ENCODE assay signal across 13 mouse cellular contexts in the genomic region with DNA sequence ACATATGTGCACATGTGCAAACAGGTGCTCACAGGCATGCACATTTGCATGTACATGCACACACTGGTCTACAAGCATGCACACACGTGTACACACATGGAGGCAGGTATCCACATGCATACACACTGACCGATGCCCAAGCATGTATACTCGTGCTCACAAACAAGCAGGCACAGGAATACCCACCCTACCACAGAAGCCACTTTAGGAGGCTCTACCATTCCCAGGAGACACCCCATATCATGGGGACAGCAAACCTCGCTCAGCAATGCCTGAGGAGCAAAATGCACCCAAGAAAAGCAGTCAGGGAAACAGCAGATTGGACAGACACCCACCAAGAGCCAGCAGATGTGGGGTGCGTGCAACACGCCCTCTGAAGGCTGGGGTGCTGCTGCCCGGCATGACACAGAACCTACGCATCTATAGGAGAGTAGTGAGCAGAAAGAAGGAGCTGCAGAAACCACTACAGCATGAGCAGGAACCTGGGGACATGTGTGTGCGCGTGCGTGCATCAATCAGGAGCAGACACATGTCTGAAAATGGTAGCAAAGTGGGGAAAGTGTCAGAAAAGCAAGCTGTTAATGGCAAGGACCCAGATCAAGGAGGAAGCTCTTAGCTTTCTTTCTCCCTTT. TPM values are rescaled to one million over a fixed set of nuclear protein-coding genes. Genes with fewer than 3 reads are reported as not detected.
DNase-seq lines count a peak whose midpoint lies in the region; ATAC-seq and TF ChIP-seq lines count a peak whose summit lies in the region.
"Had no signal": no experiment of that assay in that cellular context is flagged by ENCODE, and none has a peak within 500 bp of the region (broad histone marks: within the 10 kb centered on the region; RNA-seq: fewer than 3 reads in every experiment).

No protein-coding gene starts in this region.

- peak; percentile 69 to 70 for DNase-seq in frontal cortex, adult 2 months (ENCODE audit: extremely low spot score in 1 of 2, low spot score in 1 of 2)
- DNase-seq in frontal cortex, postnatal 14 days (ENCODE audit: low spot score in 2 of 2), result no peak
- DNase-seq in hindbrain, postnatal 0 days (ENCODE audit: low spot score), result no peak
- DNase-seq in thymus, adult 2 months, result no peak
- DNase-seq: kidney, postnatal 4 days; lung, postnatal 4 days had no signal

- H3K9ac ChIP-seq in hindbrain, postnatal 0 days (replicated peaks; ENCODE audit: low read length), result no peak overlapping the region
- no peak overlapping the region for H3K9ac ChIP-seq in hindbrain, embryonic 16.5 days (ENCODE audit: low read depth, low read length)
- no peak overlapping the region for H3K9ac ChIP-seq in neural tube, embryonic 13.5 days
- no peak overlapping the region for H3K9ac ChIP-seq in neural tube, embryonic 15.5 days (replicated peaks)
- H3K9ac ChIP-seq: liver, embryonic 12.5 days had no signal

- H3K9me3 ChIP-seq in hindbrain, postnatal 0 days (ENCODE audit: low read length), result no peaks in the 10 kb centered on the region
- no peaks in the 10 kb centered on the region for H3K9me3 ChIP-seq in hindbrain, embryonic 16.5 days (ENCODE audit: control insufficient read depth, low read length)
- H3K9me3 ChIP-seq in neural tube, embryonic 13.5 days, result no peaks in the 10 kb centered on the region
- no peaks in the 10 kb centered on the region for H3K9me3 ChIP-seq in neural tube, embryonic 15.5 days (replicated peaks)
- H3K9me3 ChIP-seq: G1E; liver, embryonic 12.5 days had no signal

- ATAC-seq in hindbrain, postnatal 0 days, result peak; percentile 13; the same call in 1 of the 2 replicates
- ATAC-seq in hindbrain, embryonic 16.5 days, result no peak
- no peak for ATAC-seq in neural tube, embryonic 13.5 days (ENCODE audit: low read depth)
- ATAC-seq in neural tube, embryonic 15.5 days (ENCODE audit: low FRiP score), result no peak
- ATAC-seq: liver, embryonic 12.5 days had no signal

- H3K36me3 ChIP-seq in hindbrain, postnatal 0 days (ENCODE audit: insufficient read depth, low read length), result no peaks in the 10 kb centered on the region
- H3K36me3 ChIP-seq in hindbrain, embryonic 16.5 days (ENCODE audit: control insufficient read depth, insufficient read depth, low read length), result no peaks in the 10 kb centered on the region
- no peaks in the 10 kb centered on the region for H3K36me3 ChIP-seq in neural tube, embryonic 13.5 days
- no peaks in the 10 kb centered on the region for H3K36me3 ChIP-seq in neural tube, embryonic 15.5 days
- peaks cover 8% of the 10 kb centered on the region for H3K36me3 ChIP-seq in thymus, adult 2 months (ENCODE audit: control insufficient read depth, insufficient read depth, low read length)

- peaks cover 17% of the 10 kb centered on the region for H3K4me1 ChIP-seq in hindbrain, postnatal 0 days (ENCODE audit: insufficient read depth, low read length)
- H3K4me1 ChIP-seq in hindbrain, embryonic 16.5 days (ENCODE audit: control insufficient read depth, insufficient read depth, low read depth, low read length), result peaks cover 22% of the 10 kb centered on the region
- H3K4me1 ChIP-seq in neural tube, embryonic 13.5 days (replicated peaks), result peaks cover 30% of the 10 kb centered on the region
- H3K4me1 ChIP-seq in neural tube, embryonic 15.5 days, result peaks cover 30% of the 10 kb centered on the region
- peaks cover 51% of the 10 kb centered on the region for H3K4me1 ChIP-seq in olfactory bulb, adult 2 months (ENCODE audit: control insufficient read depth, insufficient read depth, low read length)
- peaks cover 66% of the 10 kb centered on the region for H3K4me1 ChIP-seq in thymus, adult 2 months (replicated peaks; ENCODE audit: control insufficient read depth, insufficient read depth, low read length)

- no peak for TF ChIP-seq POLR2A in olfactory bulb, adult 2 months (IDR thresholded peaks at IDR 0.05; ENCODE audit: insufficient read depth, low read depth, low read length)
- no peak for TF ChIP-seq POLR2A in thymus, adult 2 months (IDR thresholded peaks at IDR 0.05; ENCODE audit: control insufficient read depth, extremely low read depth, insufficient read depth, low read length, poor library complexity)

- H3K27me3 ChIP-seq in hindbrain, postnatal 0 days (ENCODE audit: insufficient read depth, low read length), result no peaks in the 10 kb centered on the region
- H3K27me3 ChIP-seq in hindbrain, embryonic 16.5 days (replicated peaks; ENCODE audit: control insufficient read depth, insufficient read depth, low read length), result no peaks in the 10 kb centered on the region
- no peaks in the 10 kb centered on the region for H3K27me3 ChIP-seq in neural tube, embryonic 13.5 days
- H3K27me3 ChIP-seq in neural tube, embryonic 15.5 days (replicated peaks), result no peaks in the 10 kb centered on the region
- no peaks in the 10 kb centered on the region for H3K27me3 ChIP-seq in thymus, adult 2 months (ENCODE audit: control insufficient read depth, insufficient read depth, low read length)
- H3K27me3 ChIP-seq: liver, embryonic 12.5 days had no signal

- TF ChIP-seq CTCF in hindbrain, postnatal 0 days (IDR thresholded peaks at IDR 0.05; ENCODE audit: low read depth), result no peak
- TF ChIP-seq CTCF in olfactory bulb, adult 2 months (IDR thresholded peaks at IDR 0.05; ENCODE audit: insufficient read depth, low read depth, low read length), result no peak
- no peak for TF ChIP-seq CTCF in thymus, adult 2 months (IDR thresholded peaks at IDR 0.05; ENCODE audit: borderline replicate concordance, control insufficient read depth, extremely low read depth, insufficient read depth, low read length, poor library complexity)

- no peak overlapping the region for H3K4me3 ChIP-seq in hindbrain, postnatal 0 days (ENCODE audit: low read length)
- no peak overlapping the region for H3K4me3 ChIP-seq in hindbrain, embryonic 16.5 days (ENCODE audit: low read length)
- no peak overlapping the region for H3K4me3 ChIP-seq in neural tube, embryonic 13.5 days
- no peak overlapping the region for H3K4me3 ChIP-seq in neural tube, embryonic 15.5 days (replicated peaks)
- H3K4me3 ChIP-seq in olfactory bulb, adult 2 months (ENCODE audit: insufficient read depth, low read depth, low read length), result no peak overlapping the region
- H3K4me3 ChIP-seq in thymus, adult 2 months (ENCODE audit: control insufficient read depth, insufficient read depth, low read length), result no peak overlapping the region
- H3K4me3 ChIP-seq: erythroblast, embryonic 14.5 days; liver, embryonic 12.5 days had no signal

- no peak overlapping the region for H3K4me2 ChIP-seq in hindbrain, postnatal 0 days (ENCODE audit: low read depth, low read length)
- no peak overlapping the region for H3K4me2 ChIP-seq in hindbrain, embryonic 16.5 days (ENCODE audit: low read length)
- H3K4me2 ChIP-seq in neural tube, embryonic 13.5 days, result no peak overlapping the region
- H3K4me2 ChIP-seq in neural tube, embryonic 15.5 days, result no peak overlapping the region
- H3K4me2 ChIP-seq: liver, embryonic 12.5 days had no signal

- 84% methylated on average over 11 of the region's 11 CpGs for WGBS in hindbrain, postnatal 0 days
- 90% methylated on average over 11 of the region's 11 CpGs for WGBS in hindbrain, embryonic 16.5 days
- whole genome bisulfite sequencing in neural tube, embryonic 13.5 days, result 90% methylated on average over 11 of the region's 11 CpGs
- WGBS in neural tube, embryonic 15.5 days, result 89% methylated on average over 11 of the region's 11 CpGs
- 76% methylated on average over 11 of the region's 11 CpGs for WGBS in olfactory bulb, adult 2 months
- WGBS in thymus, adult 2 months, result 92% methylated on average over 11 of the region's 11 CpGs

- no peak overlapping the region for H3K27ac ChIP-seq in hindbrain, postnatal 0 days
- no peak overlapping the region for H3K27ac ChIP-seq in hindbrain, embryonic 16.5 days (ENCODE audit: low read depth, low read length)
- peak overlapping the region; percentile 57; the same call in 1 of the 2 replicates for H3K27ac ChIP-seq in neural tube, embryonic 13.5 days (replicated peaks)
- no peak overlapping the region for H3K27ac ChIP-seq in neural tube, embryonic 15.5 days (replicated peaks)
- peak overlapping the region; percentile 88 for H3K27ac ChIP-seq in olfactory bulb, adult 2 months (ENCODE audit: insufficient read depth, low read depth, low read length)
- H3K27ac ChIP-seq in thymus, adult 2 months (ENCODE audit: control insufficient read depth, insufficient read depth, low read length), result no peak overlapping the region

RNA-seq across cellular contexts. Expression of a gene that starts 15.1 kb away (rescaled TPM):
- 80.9 and 95.5 TPM in 2 replicates for polyA plus RNA-seq in frontal cortex, adult 2 months (2012; rRNA removed)
- total RNA-seq in hindbrain, postnatal 0 days (2014; rRNA removed), result 19.7 and 33.1 TPM in 2 replicates
- polyA plus RNA-seq in hindbrain, postnatal 0 days (2015; fragmentation: Nextera tagmentation; extraction: Ambion mirVana), result 13.7 and 15.0 TPM in 2 replicates
- polyA plus RNA-seq in hindbrain, embryonic 16.5 days (2015; fragmentation: Nextera tagmentation; extraction: Ambion mirVana), result 14.3 and 17.9 TPM in 2 replicates
- 14.3 TPM in 2 replicates for polyA plus RNA-seq in neural tube, embryonic 13.5 days (2015; fragmentation: Nextera tagmentation; extraction: Ambion mirVana)
- 15.2 and 17.9 TPM in 2 replicates for polyA plus RNA-seq in neural tube, embryonic 15.5 days (2015; fragmentation: Nextera tagmentation; extraction: Ambion mirVana)
- polyA plus RNA-seq in olfactory bulb, adult 2 months (2012; ENCODE audit: insufficient read depth, insufficient read length, low replicate concordance, missing spikeins), result 104 TPM in 1 of 2 replicates, not detected in the other
- 156 and 182 TPM in 2 replicates for polyA plus RNA-seq in thymus, adult 2 months (2012; rRNA removed)

Comparison
In these comparisons a context has a peak if more than half of its experiments do, and no peak if none do; other contexts are left out.
1. DNase-seq: peak in frontal cortex, adult 2 months (2 of 2); none in frontal cortex, postnatal 14 days (0 of 2), hindbrain, postnatal 0 days (single experiment) and thymus, adult 2 months (single experiment).
2. H3K27ac ChIP-seq: peak in neural tube, embryonic 13.5 days (single experiment) and olfactory bulb, adult 2 months (single experiment); none in hindbrain, postnatal 0 days (single experiment), hindbrain, embryonic 16.5 days (single experiment), neural tube, embryonic 15.5 days (single experiment) and thymus, adult 2 months (single experiment).